ENCODE assay signal across 8 mouse cellular contexts in genomic region chr2:6352541-6352971, GRCm38 (mm10). TPM values are rescaled to one million over a fixed set of nuclear protein-coding genes. Genes with fewer than 3 reads are reported as not detected.
DNase-seq lines count a peak whose midpoint lies in the region; ATAC-seq lines count a peak whose summit lies in the region.

No protein-coding gene starts in this region.

- H3K4me2 ChIP-seq in hindbrain, embryonic 11.5 days (replicated peaks; ENCODE audit: low read depth, low read length) = no peak overlapping the region
- H3K4me2 ChIP-seq in liver, embryonic 16.5 days (ENCODE audit: low read depth, low read length) = peak overlapping the region; percentile 12; the same call in 1 of the 2 replicates

- no peaks in the 10 kb centered on the region; the same call in 1 of the 2 replicates for H3K4me1 ChIP-seq in hindbrain, embryonic 11.5 days (replicated peaks; ENCODE audit: control insufficient read depth, insufficient read depth, low read length)
- H3K4me1 ChIP-seq in liver, embryonic 16.5 days (ENCODE audit: control insufficient read depth, low read depth, low read length) = peaks cover 9% of the 10 kb centered on the region

- no peak overlapping the region for H3K9ac ChIP-seq in hindbrain, embryonic 11.5 days (ENCODE audit: low read depth, low read length)
- no peak overlapping the region for H3K9ac ChIP-seq in liver, embryonic 16.5 days (ENCODE audit: low read depth, low read length)

- no peaks in the 10 kb centered on the region for H3K27me3 ChIP-seq in hindbrain, embryonic 11.5 days (ENCODE audit: control insufficient read depth, insufficient read depth, low read length)
- no peaks in the 10 kb centered on the region for H3K27me3 ChIP-seq in liver, embryonic 16.5 days (ENCODE audit: control insufficient read depth, insufficient read depth, low read depth, low read length)

- DNase-seq in frontal cortex, postnatal 25 days (ENCODE audit: low spot score in 2 of 2) = no peak
- peak; percentile 29 to 46 for DNase-seq in adrenal gland, postnatal 36 days
- DNase-seq in hindbrain, embryonic 11.5 days (ENCODE audit: low spot score) = peak; percentile 38
- DNase-seq in retina, postnatal 1 day = peak; percentile 56
- no peak for DNase-seq in left cerebral cortex, adult 9 months (ENCODE audit: low spot score in 2 of 2)
- DNase-seq in thymus, postnatal 25 days = no peak

- H3K27ac ChIP-seq in hindbrain, embryonic 11.5 days (ENCODE audit: low read depth, low read length) = no peak overlapping the region
- H3K27ac ChIP-seq in liver, embryonic 16.5 days (ENCODE audit: low read length) = no peak overlapping the region

- no peaks in the 10 kb centered on the region for H3K36me3 ChIP-seq in hindbrain, embryonic 11.5 days (ENCODE audit: control insufficient read depth, insufficient read depth, low read length)
- H3K36me3 ChIP-seq in liver, embryonic 16.5 days (ENCODE audit: control insufficient read depth, insufficient read depth) = no peaks in the 10 kb centered on the region

- no peak overlapping the region for H3K4me3 ChIP-seq in hindbrain, embryonic 11.5 days (ENCODE audit: low read depth, low read length)
- no peak overlapping the region for H3K4me3 ChIP-seq in liver, embryonic 16.5 days (ENCODE audit: low read depth, low read length)

- WGBS in hindbrain, embryonic 11.5 days = 65% methylated on average over 14 of the region's 14 CpGs
- WGBS in liver, embryonic 16.5 days (ENCODE audit: insufficient replicate concordance) = 37% methylated on average over 14 of the region's 14 CpGs

- H3K9me3 ChIP-seq in hindbrain, embryonic 11.5 days (ENCODE audit: control insufficient read depth, low read length) = no peaks in the 10 kb centered on the region
- no peaks in the 10 kb centered on the region for H3K9me3 ChIP-seq in liver, embryonic 16.5 days (replicated peaks; ENCODE audit: control insufficient read depth, low read length)

- 0 out of 2 replicates have a peak, but pooled peaks have one; percentile 16 for ATAC-seq in frontal cortex, adult (ENCODE audit: low TSS enrichment)
- no peak for ATAC-seq in hindbrain, embryonic 11.5 days (ENCODE audit: low FRiP score)
- no peak; the same call in 1 of the 2 replicates for ATAC-seq in liver, embryonic 16.5 days (ENCODE audit: low read depth)

RNA-seq across cellular contexts. Expression of gene Usp6nl, which starts 30.1 kb away (rescaled TPM):
- total RNA-seq in adrenal gland, postnatal 36 days (2021) = 10 to 100 TPM; 31.6 to 33.6 TPM
- polyA plus RNA-seq in hindbrain, embryonic 11.5 days (2014; fragmentation: Nextera tagmentation; extraction: Ambion mirVana) = 12.9 and 15.8 TPM in 2 replicates
- 2.7 and 3.6 TPM in 2 replicates for polyA plus RNA-seq in liver, embryonic 16.5 days (2015; fragmentation: Nextera tagmentation; extraction: Ambion mirVana)

Comparison
In these comparisons a context has a peak if more than half of its experiments do, and no peak if none do; other contexts are left out.
1. DNase-seq: peak in adrenal gland, postnatal 36 days (2 of 2), hindbrain, embryonic 11.5 days (single experiment) and retina, postnatal 1 day (single experiment); none in frontal cortex, postnatal 25 days (0 of 2), left cerebral cortex, adult 9 months (0 of 2) and thymus, postnatal 25 days (single experiment).